Mouse (Mus musculus): ENCODE data around the gene Tln2. TPM values are rescaled to one million over a fixed set of nuclear protein-coding genes. Genes with fewer than 3 reads are reported as not detected.

Tln2 gene
- total RNA-seq, 1 experiment, result 20.2 TPM

DNA sequence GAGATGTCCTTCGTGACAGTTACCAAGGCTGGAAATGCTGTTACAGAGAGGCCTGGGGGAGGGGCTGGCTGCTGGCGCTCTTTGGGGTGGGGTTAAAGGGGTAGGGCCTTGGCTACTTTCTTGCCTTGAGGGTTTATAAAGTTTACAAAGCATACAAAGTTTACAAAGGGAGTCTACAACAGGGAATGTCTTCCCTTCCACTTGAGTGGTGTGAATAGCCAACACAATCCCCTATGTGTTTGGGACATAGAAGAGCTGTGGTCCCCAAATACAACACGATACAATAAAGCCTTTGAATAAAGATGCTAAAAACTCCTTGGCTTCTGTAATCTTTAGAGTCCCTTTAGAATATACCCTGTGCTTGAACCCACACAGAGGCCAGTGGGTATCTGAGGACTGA, 389.5 kb downstream of the Tln2 start:
- no peak for DNase-seq (ENCODE audit: low read depth, low spot score)
- Histone ChIP-seq H3K27ac (ENCODE audit: insufficient read depth, low read depth, low read length, poor library complexity, severe bottlenecking) (no peak overlapping the region), H3K4me3 (ENCODE audit: insufficient read depth in 1 of 2, low read depth in 1 of 2, low read length in 2 of 2, poor library complexity in 1 of 2, severe bottlenecking in 1 of 2) (no peak overlapping the region), H3K9me3 (ENCODE audit: control insufficient read depth, insufficient read depth, low read depth, low read length) (no peaks in the 10 kb centered on the region), H3K4me1 (ENCODE audit: control insufficient read depth in 2 of 2, insufficient read depth in 2 of 2, low read length in 2 of 2, poor library complexity in 1 of 2) (peaks cover 0 to 2% of the 10 kb centered on the region in 2 experiments; a peak in 1 of 4 replicates), H3K9ac (ENCODE audit: insufficient read depth, low read depth, low read length, poor library complexity, severe bottlenecking) (no peak overlapping the region), H3K36me3 (ENCODE audit: control insufficient read depth, insufficient read depth, low read length, poor library complexity, severe bottlenecking) (no peaks in the 10 kb centered on the region)
- in situ Hi-C loops (cut with MboI; ENCODE audit: low sequenced_read_pairs in 2 of 2, unreplicated experiment in 2 of 2), result no loop called here
- TF ChIP-seq ZC3H11A (IDR thresholded peaks at IDR 0.05; ENCODE audit: borderline replicate concordance, low read depth, low read length), result no peak
- no peak for TF ChIP-seq MAFK (IDR thresholded peaks at IDR 0.05; ENCODE audit: insufficient read depth, low read depth, low read length)
- TF ChIP-seq ZNF384 (IDR thresholded peaks at IDR 0.05; ENCODE audit: low read depth, low read length), result no peak
- no peak for TF ChIP-seq HCFC1 (IDR thresholded peaks at IDR 0.05; ENCODE audit: borderline replicate concordance, insufficient read depth, low read length)
- no peak for TF ChIP-seq CHD2 (IDR thresholded peaks at IDR 0.05; ENCODE audit: low read depth, low read length)

Other genes starting within 250 kb of the Tln2 start
- gene C2cd4b, start 199.7 kb upstream of the Tln2 start, total RNA-seq (2012; rRNA removed), result 1.1 and 1.3 TPM in 2 replicates

Data from ES-E14 (cell line).